Mouse (Mus musculus): Measurements from ENCODE around the gene Spata25. TPM values are rescaled to one million over a fixed set of nuclear protein-coding genes. Genes with fewer than 3 reads are reported as not detected.
"Not testable (repeated sequence)": the region's sequence is repeated elsewhere in the genome, so short reads cannot be mapped to it uniquely, and the experiment has no call there.

The Spata25 gene
- total RNA-seq, 2 experiments from 2014 or later = 0.55 to 0.69 TPM

- peak in 1 of 2 experiments; percentile 35 for DNase-seq
- intact Hi-C loops (cut with DNase I) = loop anchor here (2.0 kb wide), 1 partner anchor 24 kb away; no protein-coding TSS in a partner anchor
Measured at GRCm38 (mm10) chr2:164856309-164857100, 28.2 kb upstream of the Spata25 start.

DNA sequence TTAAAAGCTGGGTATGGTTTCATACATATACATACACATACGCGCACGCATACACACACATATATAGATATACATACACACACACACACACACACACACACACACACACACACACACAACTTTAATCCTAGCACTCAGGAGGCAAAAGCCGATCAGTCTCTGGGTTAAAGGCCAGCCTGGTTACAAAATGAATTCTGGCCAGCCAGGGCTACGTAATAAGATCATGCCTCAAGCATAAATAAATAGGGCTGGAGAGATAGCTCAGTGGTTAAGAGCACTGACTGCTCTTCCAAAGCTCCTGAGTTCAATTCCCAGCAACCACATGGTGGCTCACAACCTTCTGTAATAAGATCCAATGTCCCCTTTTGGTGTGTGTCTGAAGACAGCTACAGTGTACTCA, 27.2 kb upstream of the Spata25 start:
- intact Hi-C loops (cut with DNase I); DNase-seq: not testable (repeated sequence)

GRCm38 (mm10) chr2:164850061-164850460, 21.7 kb upstream of the Spata25 start:
- intact Hi-C loops (cut with DNase I) = no loop called here
- no peak for DNase-seq

DNA sequence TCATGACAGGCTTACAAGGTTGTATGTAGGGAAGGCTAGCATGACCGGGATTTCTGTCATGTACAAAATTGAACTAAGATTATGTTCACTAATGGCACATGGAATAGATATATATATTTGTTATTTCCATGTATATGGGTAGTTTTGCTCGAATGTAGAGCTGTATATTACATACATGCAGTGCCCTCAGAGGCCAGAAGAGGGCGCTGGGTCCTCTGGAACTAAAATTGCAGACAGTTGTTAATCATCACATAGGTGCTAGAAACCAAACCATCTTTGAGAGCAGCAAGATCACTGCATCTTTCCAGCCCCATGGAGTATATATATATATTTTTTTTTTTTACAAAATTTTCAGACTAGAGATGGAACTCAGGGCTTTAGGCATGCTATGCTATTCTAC, 17.4 kb upstream of the Spata25 start:
- intact Hi-C loops (cut with DNase I) = no loop called here
- DNase-seq = peak in 1 of 2 experiments; percentile 27

DNA sequence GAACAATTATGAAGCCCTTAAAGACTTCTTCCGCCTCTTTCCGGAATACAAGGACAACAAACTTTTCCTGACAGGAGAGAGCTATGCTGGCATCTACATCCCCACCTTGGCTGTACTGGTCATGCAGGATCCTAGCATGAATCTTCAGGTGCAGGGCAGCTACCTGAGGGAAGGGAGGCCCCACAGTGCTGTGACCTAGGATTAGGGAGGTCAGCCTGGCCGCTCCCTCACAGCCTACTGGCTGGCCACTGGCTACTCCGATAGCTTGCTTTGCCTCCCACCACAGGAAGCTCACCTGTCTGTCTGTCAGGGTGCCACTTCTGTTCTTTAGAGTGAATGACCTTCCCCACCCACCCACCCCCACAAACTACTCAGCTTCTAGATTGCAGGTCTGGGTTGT, 6.8 kb upstream of the Spata25 start:
- intact Hi-C loops (cut with DNase I) = no loop called here
- DNase-seq = no peak

GRCm38 (mm10) chr2:164834531-164834930, 6.2 kb upstream of the Spata25 start:
- intact Hi-C loops (cut with DNase I) = loop anchor here (5.0 kb wide), 1 partner anchor 63 kb away; no protein-coding TSS in a partner anchor

GRCm38 (mm10) chr2:164833314-164833959, 5.1 kb upstream of the Spata25 start, which contains the start of gene Neurl2:
Gene Neurl2, minus strand, starts transcription at chr2:164833456.
- peak; percentile 95 to 96 for DNase-seq
- intact Hi-C loops (cut with DNase I) = loop anchor here (1.0 to 5.0 kb wide), 3 partner anchors 46 to 77 kb away; partner anchors contain the start of genes Pcif1 and Zfp335

More at GRCm38 (mm10) chr2:164834531-164834930, 6.2 kb upstream of the Spata25 start:
- peak; percentile 37 to 41 for DNase-seq

DNA sequence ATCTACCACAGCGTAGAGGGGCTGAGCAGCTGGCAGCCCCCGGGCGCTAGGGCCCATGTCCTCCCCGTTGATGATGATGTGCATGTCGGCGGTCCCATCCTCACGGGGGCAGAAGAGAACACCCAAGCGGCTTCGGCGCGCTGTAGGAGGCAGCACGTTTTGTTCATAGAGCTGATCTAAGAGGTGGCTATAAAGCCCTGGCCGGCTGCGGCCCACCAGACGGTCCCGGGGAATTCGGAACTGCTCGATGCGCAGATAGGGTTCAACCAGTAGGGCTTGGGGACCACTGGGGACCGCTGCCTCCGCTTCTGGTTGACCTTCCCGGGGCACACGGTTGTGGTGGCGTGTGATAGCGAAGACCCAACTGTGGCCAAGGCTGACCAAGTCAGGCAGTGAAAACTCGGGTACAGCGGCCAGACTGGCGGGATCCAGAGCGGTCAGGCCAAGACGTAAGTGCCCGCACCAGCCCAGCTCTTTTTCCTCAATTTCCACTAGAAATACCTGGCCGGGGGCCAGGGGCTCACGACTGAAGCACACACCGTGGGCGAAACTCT, 4.5 kb upstream of the Spata25 start, which contains the start of gene Ctsa:
TSS of gene Ctsa (plus strand) at position 126 of the 554 bp plus-strand sequence.
- DNase-seq = peak; percentile 87 to 88
- intact Hi-C loops (cut with DNase I) = loop anchor here (1.0 to 5.0 kb wide), 3 partner anchors 46 to 78 kb away; partner anchors contain the start of genes Pcif1 and Zfp335

GRCm38 (mm10) chr2:164832032-164832747, 3.9 kb upstream of the Spata25 start:
- peak in 1 of 2 experiments; percentile 26 for DNase-seq
- intact Hi-C loops (cut with DNase I) = loop anchor here (2.0 to 5.0 kb wide), 2 partner anchors 65 to 79 kb away; partner anchors contain the start of gene Zfp335

GRCm38 (mm10) chr2:164831029-164831428, 2.7 kb upstream of the Spata25 start:
- DNase-seq = no peak
- intact Hi-C loops (cut with DNase I) = loop anchor here (5.0 kb wide), 1 partner anchor 66 kb away; no protein-coding TSS in a partner anchor

- no peak for DNase-seq
Measured at GRCm38 (mm10) chr2:164829090-164829489, 753 bp upstream of the Spata25 start.

DNA sequence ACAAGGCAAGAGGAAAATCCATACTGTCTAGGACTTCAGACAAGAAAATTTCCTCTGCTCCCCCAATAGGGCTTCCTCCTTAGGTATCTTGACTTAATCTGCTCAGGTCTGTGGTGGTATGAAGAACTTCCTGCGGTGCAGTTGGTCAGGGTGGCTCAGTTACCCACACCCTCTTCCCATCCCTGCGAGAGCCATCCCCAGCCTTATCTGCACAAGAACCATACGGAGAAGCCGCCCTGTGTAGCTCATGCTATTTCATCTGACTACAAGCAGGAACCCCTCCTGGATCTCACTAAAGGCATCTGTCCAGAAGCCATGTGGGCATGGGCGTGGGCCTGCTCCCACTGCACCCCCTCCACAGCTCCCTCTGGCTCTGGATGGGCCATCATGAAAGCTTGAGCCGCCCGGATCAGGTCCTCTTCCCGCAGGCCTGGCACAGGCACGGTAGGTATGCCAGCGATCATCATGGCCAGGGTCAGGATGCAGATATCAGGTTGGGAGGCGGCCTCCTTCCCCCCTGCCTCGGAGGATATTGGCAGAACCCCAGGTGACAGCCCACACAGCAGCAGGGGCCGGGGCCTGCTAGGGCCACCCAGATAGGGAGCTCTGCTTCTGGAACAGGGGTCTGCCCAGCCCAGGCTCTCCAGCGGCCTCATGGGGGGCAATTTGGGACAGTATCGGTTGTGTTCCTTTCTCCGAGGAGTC, 1.0 kb downstream of the Spata25 start:
- intact Hi-C loops (cut with DNase I) = no loop called here
- DNase-seq = no peak

More at GRCm38 (mm10) chr2:164829090-164829489, 753 bp upstream of the Spata25 start:
- intact Hi-C loops (cut with DNase I) = no loop called here

GRCm38 (mm10) chr2:164825521-164825920, 2.8 kb downstream of the Spata25 start:
- no peak for DNase-seq
- intact Hi-C loops (cut with DNase I) = no loop called here

- intact Hi-C loops (cut with DNase I) = loop anchor here (5.0 kb wide), 1 partner anchor 208 kb away; the partner anchor contains the start of gene Ncoa5
- no peak for DNase-seq
Measured at GRCm38 (mm10) chr2:164823969-164824368, 4.4 kb downstream of the Spata25 start.

- intact Hi-C loops (cut with DNase I) = loop anchor here (5.0 kb wide), 1 partner anchor 209 kb away; the partner anchor contains the start of gene Ncoa5
- no peak for DNase-seq
Measured at GRCm38 (mm10) chr2:164823181-164823585, 5.2 kb downstream of the Spata25 start.

DNA sequence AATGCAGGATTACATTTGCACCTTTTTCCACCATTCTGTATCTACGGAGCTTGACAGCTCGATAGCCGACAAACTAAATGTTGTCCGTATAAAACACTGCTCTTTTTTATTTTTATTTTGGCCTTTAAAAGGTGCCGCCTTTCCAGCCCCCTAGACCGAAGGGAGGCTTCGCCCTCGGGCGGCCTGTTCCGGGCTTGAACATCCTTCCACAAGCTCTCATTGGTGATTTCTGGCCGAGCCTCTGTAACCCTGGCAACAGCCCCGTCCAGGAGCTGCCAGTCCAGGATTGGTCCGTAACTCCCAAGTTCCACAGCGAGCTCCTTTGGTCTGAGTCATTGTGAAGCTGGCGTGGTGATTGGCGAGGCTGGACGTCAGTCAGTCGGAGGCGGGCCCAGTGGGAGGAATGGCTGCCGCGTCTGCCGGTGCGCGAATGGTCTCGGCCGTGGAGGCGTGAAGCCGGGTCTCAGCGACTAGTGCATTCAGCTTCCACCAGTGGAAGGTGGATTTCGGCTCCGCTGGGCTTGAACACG, 5.6 kb downstream of the Spata25 start, which contains the start of gene Zswim1:
TSS of gene Zswim1 (plus strand) at position 51 of the 530 bp plus-strand sequence.
- intact Hi-C loops (cut with DNase I) = loop anchor here (5.0 kb wide), 1 partner anchor 210 kb away; the partner anchor contains the start of gene Ncoa5
- peak; percentile 100 for DNase-seq

DNA sequence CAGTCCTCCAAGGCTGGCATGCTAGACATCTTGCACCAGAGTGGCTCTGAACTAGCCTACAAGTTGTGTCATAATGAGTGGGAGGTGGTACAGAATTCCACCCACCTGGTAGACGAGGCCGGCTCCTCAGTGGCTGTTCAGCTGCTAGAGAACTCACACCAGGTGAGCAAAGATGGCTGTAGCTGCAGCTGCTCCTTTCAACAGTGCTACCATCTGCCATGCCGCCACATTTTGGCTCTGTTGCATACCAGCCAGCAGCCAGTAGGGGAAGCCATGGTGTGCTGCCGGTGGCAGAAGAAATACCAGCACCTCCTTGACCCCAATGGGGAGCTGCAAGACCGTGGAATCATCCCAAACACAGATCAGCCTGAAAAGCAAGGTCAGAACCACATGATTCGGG, 7.3 kb downstream of the Spata25 start:
- intact Hi-C loops (cut with DNase I) = loop anchor here (5.0 kb wide), 1 partner anchor 211 kb away; the partner anchor contains the start of gene Ncoa5
- no peak for DNase-seq

DNA sequence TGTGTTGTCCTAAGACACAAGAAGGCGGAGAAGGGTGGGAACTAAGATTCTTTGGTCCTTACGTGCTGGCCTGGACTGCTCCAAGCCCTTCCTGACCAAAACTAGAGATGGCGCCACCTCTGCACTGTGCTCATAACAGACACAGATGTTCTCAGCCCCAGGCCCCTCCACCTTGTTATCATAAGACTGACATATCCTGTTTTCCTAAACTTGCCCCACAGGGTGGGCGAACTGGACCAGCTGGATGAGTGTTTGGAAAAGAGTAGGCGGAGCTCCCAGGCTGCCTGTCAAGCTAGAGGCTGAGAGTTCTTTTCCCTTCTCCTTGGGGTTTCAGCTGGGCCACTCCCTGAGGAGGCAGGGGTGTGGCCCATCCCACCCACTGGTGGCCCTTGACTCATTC, 10.6 kb downstream of the Spata25 start:
- DNase-seq = no peak
- intact Hi-C loops (cut with DNase I) = no loop called here

- intact Hi-C loops (cut with DNase I) = no loop called here
- no peak for DNase-seq
Measured at GRCm38 (mm10) chr2:164817206-164817605, 11.1 kb downstream of the Spata25 start.

All from heart, postnatal 10 days (tissue).